Mouse (Mus musculus): Measurements from ENCODE around the gene Hsdl1. TPM values are rescaled to one million over a fixed set of nuclear protein-coding genes. Genes with fewer than 3 reads are reported as not detected.
A peak's percentile ranks its signal among the peaks of the same experiment; 100 is the strongest.

The Hsdl1 gene
- polyA plus RNA-seq, 1 experiment from 2014 or later = 31.7 TPM

DNA sequence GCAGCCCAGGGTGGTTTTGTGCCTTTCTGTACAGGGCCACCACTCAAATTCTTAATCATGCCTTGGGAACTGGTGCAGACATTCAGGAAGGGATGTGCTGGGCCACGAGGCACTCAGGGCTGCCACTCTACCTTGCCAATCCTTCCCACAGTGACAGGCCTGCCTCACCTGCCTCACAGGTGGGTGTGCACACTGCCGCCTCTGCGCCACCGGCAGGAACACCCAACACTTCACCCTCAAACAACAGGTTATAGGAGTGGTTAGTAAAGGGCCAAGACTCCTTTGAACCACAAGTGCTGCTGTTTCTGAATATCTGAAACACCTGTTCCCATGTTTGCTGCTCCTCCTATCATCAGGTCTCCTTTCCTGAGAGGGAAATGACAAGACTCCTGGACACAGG lies 2.6 kb downstream of the Hsdl1 start:
- WGBS = 89% methylated on average over 4 of the region's 4 CpGs
- H3K4me3 ChIP-seq = no peak overlapping the region
- H3K4me1 ChIP-seq = peaks cover 16% of the 10 kb centered on the region
- no peak for ATAC-seq (ENCODE audit: insufficient number of reproducible peaks, low FRiP score, low TSS enrichment, low read depth)
- H3K36me3 ChIP-seq = peaks cover 5% of the 10 kb centered on the region; the same call in 1 of the 2 replicates
- no peak overlapping the region for H3K9ac ChIP-seq
- H3K9me3 ChIP-seq = no peaks in the 10 kb centered on the region
- peaks cover 17% of the 10 kb centered on the region for H3K27me3 ChIP-seq
- no peak overlapping the region for H3K4me2 ChIP-seq
- H3K27ac ChIP-seq = no peak overlapping the region

DNA sequence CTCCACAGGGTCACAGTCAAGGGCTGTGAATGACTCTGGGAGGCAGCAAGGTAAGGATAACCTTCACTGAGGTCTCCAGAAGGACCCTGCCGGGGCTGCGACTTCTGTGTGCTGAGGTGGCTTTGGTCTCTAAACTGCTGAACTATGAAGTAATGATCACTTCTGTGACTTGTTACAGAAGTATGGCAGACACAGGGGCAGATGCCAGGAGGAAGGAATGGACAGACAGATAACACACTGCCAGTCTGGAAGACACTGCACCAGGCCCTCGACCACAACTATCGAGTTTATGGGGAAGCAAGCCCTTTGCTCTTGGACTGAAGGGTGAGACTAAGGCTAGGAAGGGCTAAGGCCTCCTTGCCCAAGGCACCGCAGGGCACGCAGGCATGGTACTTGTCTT lies 3.8 kb downstream of the Hsdl1 start:
- Histone ChIP-seq H3K9me3 (no peaks in the 10 kb centered on the region), H3K4me3 (no peak overlapping the region), H3K9ac (no peak overlapping the region), H3K4me1 (peaks cover 16% of the 10 kb centered on the region), H3K4me2 (no peak overlapping the region), H3K27me3 (peaks cover 5% of the 10 kb centered on the region), H3K27ac (no peak overlapping the region), H3K36me3 (peaks cover 13% of the 10 kb centered on the region)
- 89% methylated on average over 6 of the region's 6 CpGs for WGBS
- no peak for ATAC-seq (ENCODE audit: insufficient number of reproducible peaks, low FRiP score, low TSS enrichment, low read depth)

DNA sequence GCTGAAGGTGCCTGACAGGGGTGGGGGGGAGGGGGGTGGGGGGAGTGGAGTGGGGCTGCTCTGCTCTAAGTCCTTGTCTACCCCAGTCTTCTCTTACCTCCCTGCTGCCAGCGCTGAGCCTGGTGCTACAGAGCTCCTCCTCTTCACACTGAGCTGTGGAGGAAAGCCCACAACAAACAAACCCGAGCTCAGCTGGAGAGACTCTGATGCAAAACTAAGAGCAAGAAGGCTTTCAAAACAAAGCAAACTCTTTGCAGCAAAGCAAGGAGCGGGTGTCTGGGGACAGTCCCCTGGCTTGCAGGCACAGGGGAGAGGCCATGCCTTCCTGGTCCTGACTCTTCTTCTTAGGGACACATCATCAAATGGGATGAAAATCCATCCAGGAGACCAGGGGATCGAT lies 5.1 kb downstream of the Hsdl1 start:
- Histone ChIP-seq H3K9me3 (no peaks in the 10 kb centered on the region), H3K4me3 (no peak overlapping the region), H3K27ac (no peak overlapping the region), H3K4me1 (peaks cover 11% of the 10 kb centered on the region), H3K9ac (no peak overlapping the region), H3K4me2 (no peak overlapping the region), H3K36me3 (peaks cover 25% of the 10 kb centered on the region), H3K27me3 (no peaks in the 10 kb centered on the region; the same call in 1 of the 2 replicates)
- no peak for ATAC-seq (ENCODE audit: insufficient number of reproducible peaks, low FRiP score, low TSS enrichment, low read depth)
- WGBS = 38% methylated on average over 4 of the region's 4 CpGs

DNA sequence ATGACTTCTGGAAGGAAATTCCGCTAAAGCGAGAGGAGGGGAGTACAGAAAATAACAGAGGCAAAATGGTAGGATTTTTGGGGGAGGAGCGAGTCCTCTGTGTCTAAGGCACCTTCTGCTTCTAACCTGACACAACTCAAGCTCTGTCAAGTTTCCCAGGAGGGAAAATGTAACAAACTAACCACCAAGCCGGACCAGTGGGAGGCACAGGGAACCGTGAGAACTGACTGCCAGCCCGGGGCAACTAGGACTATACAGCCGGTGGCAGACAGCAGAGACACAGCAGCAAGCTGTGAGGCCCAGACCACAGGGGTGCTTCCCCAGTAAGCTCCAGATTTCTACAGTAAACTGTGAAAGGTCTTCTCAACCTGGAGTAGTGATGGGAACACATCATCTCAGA lies 6.0 kb downstream of the Hsdl1 start:
- no peaks in the 10 kb centered on the region for H3K9me3 ChIP-seq
- H3K9ac ChIP-seq = no peak overlapping the region
- no peaks in the 10 kb centered on the region; the same call in 1 of the 2 replicates for H3K27me3 ChIP-seq
- H3K4me3 ChIP-seq = no peak overlapping the region
- WGBS = 56% methylated on average over 7 of the region's 7 CpGs
- no peak overlapping the region for H3K4me2 ChIP-seq
- no peak for ATAC-seq (ENCODE audit: insufficient number of reproducible peaks, low FRiP score, low TSS enrichment, low read depth)
- no peak overlapping the region for H3K27ac ChIP-seq
- H3K36me3 ChIP-seq = peaks cover 31% of the 10 kb centered on the region
- H3K4me1 ChIP-seq = peaks cover 3% of the 10 kb centered on the region

DNA sequence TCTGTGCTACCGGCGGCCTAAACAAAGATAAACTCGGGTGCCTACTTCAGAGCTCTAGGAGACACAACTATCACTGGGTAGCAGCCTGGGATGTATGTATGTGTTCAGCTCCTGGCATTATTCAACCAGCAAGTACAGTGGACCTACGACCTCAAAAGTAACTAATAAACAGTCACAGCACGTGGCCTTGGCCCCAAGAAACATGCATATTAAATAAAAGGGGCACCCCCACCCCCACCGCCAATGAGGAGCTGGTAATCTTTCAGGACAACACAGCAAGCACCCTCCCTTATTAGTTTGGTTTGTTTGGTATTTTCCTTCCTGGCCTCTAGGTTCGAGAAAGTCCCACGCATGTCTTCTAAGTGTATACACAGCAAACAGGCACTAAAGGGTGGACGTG lies 6.7 kb downstream of the Hsdl1 start:
- H3K4me2 ChIP-seq = no peak overlapping the region
- no peak for ATAC-seq (ENCODE audit: insufficient number of reproducible peaks, low FRiP score, low TSS enrichment, low read depth)
- WGBS = 83% methylated on average over 9 of the region's 9 CpGs
- no peak overlapping the region for H3K27ac ChIP-seq
- H3K4me1 ChIP-seq = no peaks in the 10 kb centered on the region
- H3K9me3 ChIP-seq = no peaks in the 10 kb centered on the region
- H3K36me3 ChIP-seq = peaks cover 38% of the 10 kb centered on the region
- H3K27me3 ChIP-seq = no peaks in the 10 kb centered on the region; the same call in 1 of the 2 replicates
- no peak overlapping the region for H3K9ac ChIP-seq
- H3K4me3 ChIP-seq = no peak overlapping the region

DNA sequence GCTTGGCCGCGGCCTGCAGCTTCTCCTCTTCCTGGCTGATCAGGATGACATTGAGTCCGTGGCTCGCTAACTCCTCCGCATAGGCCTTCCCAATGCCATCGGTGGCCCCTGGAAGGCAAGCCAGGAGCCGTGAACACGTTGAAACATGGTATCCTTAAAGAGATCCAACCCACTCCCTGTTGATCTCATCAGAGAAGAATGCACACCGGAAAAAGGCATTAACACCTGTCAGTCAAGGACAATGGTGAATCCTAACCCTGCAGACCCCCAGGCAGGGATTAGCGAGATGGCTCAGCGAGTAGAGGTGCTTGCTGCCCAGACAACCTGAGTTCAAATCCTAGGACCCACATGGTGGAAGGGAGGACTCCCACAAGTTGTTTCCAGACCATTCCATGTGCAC lies 8.6 kb downstream of the Hsdl1 start:
- WGBS = 71% methylated on average over 11 of the region's 11 CpGs
- Histone ChIP-seq H3K4me2 (no peak overlapping the region), H3K4me1 (no peaks in the 10 kb centered on the region), H3K27me3 (no peaks in the 10 kb centered on the region), H3K27ac (no peak overlapping the region), H3K36me3 (peaks cover 54% of the 10 kb centered on the region), H3K4me3 (no peak overlapping the region), H3K9me3 (no peaks in the 10 kb centered on the region), H3K9ac (no peak overlapping the region)
- ATAC-seq (ENCODE audit: insufficient number of reproducible peaks, low FRiP score, low TSS enrichment, low read depth) = no peak

DNA sequence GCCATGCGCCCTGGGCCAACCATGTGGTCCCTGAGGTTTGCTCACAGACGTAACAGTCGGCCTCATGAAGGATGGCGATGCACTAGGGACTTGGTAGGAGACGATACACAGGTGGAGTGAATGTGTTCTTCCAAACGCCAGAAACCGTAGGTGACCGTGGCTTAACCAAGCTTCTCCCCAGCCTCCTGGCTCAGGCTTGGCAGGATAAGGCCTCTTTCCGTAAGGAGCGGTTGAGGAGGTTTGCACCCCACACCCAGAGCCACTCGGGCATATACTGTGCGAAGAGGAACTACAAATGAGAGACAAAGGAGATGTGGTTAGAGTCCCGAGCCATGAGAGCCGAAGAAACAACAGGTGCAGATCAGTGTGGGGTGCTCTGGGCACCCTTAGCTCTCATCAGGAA lies 11.1 kb downstream of the Hsdl1 start:
- no peaks in the 10 kb centered on the region for H3K27me3 ChIP-seq
- peaks cover 12% of the 10 kb centered on the region; the same call in 1 of the 2 replicates for H3K4me1 ChIP-seq
- no peak overlapping the region for H3K27ac ChIP-seq
- no peaks in the 10 kb centered on the region for H3K9me3 ChIP-seq
- H3K9ac ChIP-seq = no peak overlapping the region
- no peak overlapping the region for H3K4me3 ChIP-seq
- peaks cover 54% of the 10 kb centered on the region for H3K36me3 ChIP-seq
- no peak for ATAC-seq (ENCODE audit: insufficient number of reproducible peaks, low FRiP score, low TSS enrichment, low read depth)
- WGBS = 92% methylated on average over 14 of the region's 14 CpGs
- H3K4me2 ChIP-seq = no peak overlapping the region

DNA sequence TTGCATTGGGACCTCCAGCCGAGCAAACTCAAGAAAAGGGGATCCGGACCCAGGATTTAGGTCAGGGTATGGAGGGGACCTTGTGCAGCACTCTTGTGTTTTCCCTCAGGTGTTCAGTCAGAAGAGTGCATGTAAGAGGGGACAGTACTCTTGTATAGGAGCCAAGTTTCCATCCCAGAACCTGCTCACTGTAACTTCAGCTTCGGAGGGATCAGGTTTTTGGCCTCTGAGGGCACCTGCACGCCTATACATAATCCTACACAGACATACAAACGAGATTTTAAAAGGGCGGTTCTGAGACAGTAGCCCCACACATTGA lies 15.6 kb downstream of the Hsdl1 start:
- Histone ChIP-seq H3K9ac (0 out of 2 replicates have a peak overlapping the region, but pooled peaks have one; percentile 4), H3K36me3 (peaks cover 27% of the 10 kb centered on the region), H3K4me3 (peak overlapping the region; percentile 81; the same call in 1 of the 2 replicates), H3K27me3 (no peaks in the 10 kb centered on the region), H3K27ac (peak overlapping the region; percentile 61), H3K9me3 (no peaks in the 10 kb centered on the region), H3K4me1 (peaks cover 42% of the 10 kb centered on the region), H3K4me2 (peak overlapping the region; percentile 60; the same call in 1 of the 2 replicates)
- ATAC-seq (ENCODE audit: insufficient number of reproducible peaks, low FRiP score, low TSS enrichment, low read depth) = no peak
- WGBS = 85% methylated on average over 6 of the region's 6 CpGs

DNA sequence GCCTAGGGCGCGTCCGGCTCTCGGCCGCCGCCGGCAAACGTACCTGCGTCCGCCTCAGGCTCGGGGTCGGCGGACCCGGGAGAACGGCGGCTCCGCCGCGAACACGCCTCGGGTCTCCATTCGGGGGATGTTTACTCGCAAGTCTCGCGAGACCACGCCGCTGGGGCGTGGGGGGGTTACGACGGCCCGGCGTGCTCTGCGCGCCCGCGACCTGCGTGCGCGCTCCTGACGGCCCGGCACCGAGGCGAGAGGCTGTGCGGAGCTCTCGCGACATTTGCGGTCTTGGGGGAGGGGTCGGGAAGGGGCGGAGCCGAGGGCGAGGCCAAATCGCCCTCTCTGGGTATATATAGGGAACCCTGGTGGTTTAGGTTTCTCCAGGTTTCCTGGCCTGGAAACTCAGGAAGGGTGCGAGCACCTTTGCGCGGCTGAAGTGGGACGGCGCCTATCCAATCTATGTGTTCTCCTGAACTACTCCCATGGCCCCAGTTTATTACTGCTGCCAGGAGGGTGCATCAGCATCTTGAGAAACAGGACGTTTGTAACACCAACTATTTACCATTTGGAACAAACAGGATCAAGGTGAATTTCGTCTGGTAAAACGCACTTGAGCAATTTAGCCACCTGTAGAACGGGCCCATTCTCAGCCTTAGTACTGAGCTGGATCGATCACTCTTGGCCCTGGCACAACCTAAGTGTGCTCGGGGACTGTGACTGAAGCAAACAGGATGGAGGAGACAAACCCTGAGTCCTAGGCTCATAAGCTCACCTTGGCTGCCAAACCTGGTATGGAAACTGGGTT lies 16.2 kb downstream of the Hsdl1 start, which contains the start of gene Mbtps1:
TSS of gene Mbtps1 (minus strand) at position 133 of the 799 bp plus-strand sequence.
- H3K4me2 ChIP-seq = peak within 1 kb of the TSS; percentile 69
- ATAC-seq (ENCODE audit: insufficient number of reproducible peaks, low FRiP score, low TSS enrichment, low read depth) = peak; percentile 97
- WGBS = 6% methylated on average over 53 of the region's 63 CpGs
- H3K9ac ChIP-seq = peak within 1 kb of the TSS; percentile 77
- peak within 1 kb of the TSS; percentile 95 for H3K27ac ChIP-seq
- peaks cover 43% of the 10 kb centered on the region for H3K4me1 ChIP-seq
- H3K27me3 ChIP-seq = no peaks in the 10 kb centered on the region
- H3K36me3 ChIP-seq = peaks cover 22% of the 10 kb centered on the region
- H3K9me3 ChIP-seq = no peaks in the 10 kb centered on the region
- peak within 1 kb of the TSS; percentile 81 for H3K4me3 ChIP-seq

DNA sequence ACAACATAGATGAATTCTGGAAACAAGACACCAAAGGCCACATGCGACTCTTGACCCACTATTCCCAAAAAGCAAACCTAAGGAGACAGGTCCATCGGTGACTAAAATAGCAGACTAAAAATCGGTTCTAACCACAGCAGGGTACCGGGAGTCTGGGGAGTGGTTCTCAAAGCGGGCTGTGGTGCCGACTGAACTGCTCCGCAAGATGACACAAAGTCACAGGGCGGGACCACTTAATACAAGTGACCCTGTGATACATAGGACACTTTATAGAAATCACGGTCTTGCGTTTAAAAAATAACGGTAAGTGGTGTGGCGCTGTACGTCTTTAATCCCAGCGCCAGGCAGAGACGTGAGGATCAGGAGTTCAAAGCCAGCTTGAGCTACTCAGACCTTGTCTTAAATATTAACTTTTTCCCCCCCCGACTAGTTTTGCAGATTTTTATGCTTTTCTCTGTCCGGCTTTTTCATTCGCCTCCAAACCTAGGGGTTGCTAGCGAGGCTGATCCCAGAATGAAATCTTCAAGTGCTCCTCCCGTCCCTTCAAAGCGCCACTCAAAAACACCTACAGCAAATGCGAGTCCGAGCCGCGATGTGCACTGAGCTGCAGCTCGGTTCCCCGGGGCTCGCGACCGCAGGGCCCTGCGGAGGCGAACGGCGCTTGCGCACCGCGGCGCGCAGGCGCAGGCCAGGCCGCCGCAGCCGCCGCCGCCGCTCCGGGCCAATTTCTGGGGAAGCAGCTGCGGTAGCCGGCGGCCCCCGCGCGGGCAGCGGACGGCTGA lies 17.0 kb downstream of the Hsdl1 start:
- peak; percentile 89 for ATAC-seq (ENCODE audit: insufficient number of reproducible peaks, low FRiP score, low TSS enrichment, low read depth)
- no peaks in the 10 kb centered on the region for H3K9me3 ChIP-seq
- H3K36me3 ChIP-seq = peaks cover 14% of the 10 kb centered on the region
- H3K27ac ChIP-seq = peak overlapping the region; percentile 95
- H3K4me1 ChIP-seq = peaks cover 49% of the 10 kb centered on the region
- H3K9ac ChIP-seq = peak overlapping the region; percentile 77
- no peaks in the 10 kb centered on the region for H3K27me3 ChIP-seq
- 1% methylated on average over 55 of the region's 55 CpGs for WGBS
- peak overlapping the region; percentile 69 for H3K4me2 ChIP-seq
- peak overlapping the region; percentile 81 for H3K4me3 ChIP-seq

DNA sequence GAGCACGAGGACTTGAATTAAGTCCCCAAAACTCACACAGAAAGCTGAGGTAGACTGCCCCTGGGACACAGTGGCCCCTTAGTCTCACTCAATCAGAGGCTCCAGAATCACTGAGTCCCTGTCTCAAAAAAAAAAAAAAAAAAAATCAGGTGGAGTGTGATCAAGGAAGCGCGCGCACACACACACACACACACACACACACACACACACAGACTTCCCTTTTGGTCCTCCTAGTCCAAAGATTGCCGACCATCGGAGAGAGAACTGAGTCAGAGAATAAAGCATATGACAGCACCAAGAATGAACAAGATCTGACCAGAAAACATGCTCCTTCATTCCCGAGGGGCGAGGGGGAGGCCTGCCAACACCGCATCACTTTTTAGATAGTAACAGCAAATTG lies 17.9 kb downstream of the Hsdl1 start:
- 72% methylated on average over 9 of the region's 9 CpGs for WGBS
- no peaks in the 10 kb centered on the region for H3K9me3 ChIP-seq
- no peaks in the 10 kb centered on the region for H3K27me3 ChIP-seq
- no peak for ATAC-seq (ENCODE audit: insufficient number of reproducible peaks, low FRiP score, low TSS enrichment, low read depth)
- peaks cover 56% of the 10 kb centered on the region for H3K4me1 ChIP-seq
- peaks cover 5% of the 10 kb centered on the region for H3K36me3 ChIP-seq
- peak overlapping the region; percentile 81 for H3K4me3 ChIP-seq
- H3K4me2 ChIP-seq = peak overlapping the region; percentile 69
- H3K27ac ChIP-seq = no peak overlapping the region
- peak overlapping the region; percentile 77; the same call in 1 of the 2 replicates for H3K9ac ChIP-seq

DNA sequence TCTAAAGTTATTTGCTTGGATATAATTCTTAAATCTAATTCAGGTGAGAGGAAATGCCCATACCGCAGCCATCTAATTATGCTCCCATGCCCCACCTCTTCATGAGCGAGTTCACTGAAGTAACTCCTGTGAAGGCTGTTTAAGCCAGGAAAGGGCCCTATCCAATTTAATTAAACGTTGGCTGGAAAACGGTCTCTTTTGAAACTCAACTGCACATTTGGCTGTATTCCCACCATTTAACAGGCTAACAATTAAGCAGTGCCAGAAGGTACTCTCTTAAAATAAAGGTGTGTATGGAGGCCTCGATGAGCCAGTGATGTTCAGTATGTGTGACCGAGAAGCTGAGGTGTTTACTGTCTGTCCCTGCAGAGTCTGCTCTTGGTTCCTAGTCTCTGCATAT lies 19.1 kb downstream of the Hsdl1 start:
- Histone ChIP-seq H3K36me3 (no peaks in the 10 kb centered on the region), H3K27me3 (no peaks in the 10 kb centered on the region), H3K4me1 (peaks cover 63% of the 10 kb centered on the region), H3K4me2 (no peak overlapping the region), H3K4me3 (no peak overlapping the region), H3K9ac (no peak overlapping the region), H3K9me3 (no peaks in the 10 kb centered on the region), H3K27ac (no peak overlapping the region)
- 48% methylated on average over 6 of the region's 6 CpGs for WGBS
- ATAC-seq (ENCODE audit: insufficient number of reproducible peaks, low FRiP score, low TSS enrichment, low read depth) = no peak

All from limb, embryonic 15.5 days (tissue).